Comparison of ENCODE assay signal across 8 mouse cellular contexts in the genomic region with DNA sequence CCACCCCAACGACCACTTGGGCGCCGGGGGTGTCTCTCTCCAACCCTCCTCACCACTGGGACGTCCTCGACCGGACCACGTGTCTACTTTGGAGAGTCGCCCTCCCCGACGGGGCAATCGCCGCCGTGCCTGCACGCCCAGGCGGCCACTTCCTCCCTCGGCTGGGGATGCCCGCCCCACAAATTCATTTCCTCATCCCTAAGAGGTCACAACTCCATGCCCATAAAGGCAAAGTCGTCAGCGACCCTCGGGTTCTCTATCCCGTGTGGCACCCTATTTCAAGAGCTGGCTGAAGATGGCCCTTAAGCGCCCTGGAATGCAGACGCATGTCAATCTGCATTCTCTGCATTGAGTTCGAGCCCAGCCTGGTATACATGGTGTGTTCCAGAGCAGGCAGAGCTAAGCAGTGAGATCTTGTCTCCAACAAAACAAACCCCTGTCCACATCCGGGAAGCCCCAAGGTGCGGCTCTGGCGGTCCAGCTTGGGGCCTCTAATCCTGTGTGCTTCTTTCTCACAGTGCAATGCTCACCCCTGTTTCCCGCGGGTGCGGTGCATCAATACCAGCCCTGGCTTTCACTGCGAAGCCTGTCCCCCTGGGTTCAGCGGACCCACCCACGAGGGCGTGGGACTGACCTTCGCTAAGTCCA. TPM values are rescaled to one million over a fixed set of nuclear protein-coding genes. Genes with fewer than 3 reads are reported as not detected.
DNase-seq lines count a peak whose midpoint lies in the region; ATAC-seq lines count a peak whose summit lies in the region.

No protein-coding gene starts in this region.

- no peaks in the 10 kb centered on the region for H3K9me3 ChIP-seq in heart, embryonic 12.5 days (replicated peaks)
- no peaks in the 10 kb centered on the region for H3K9me3 ChIP-seq in limb, embryonic 11.5 days (ENCODE audit: control insufficient read depth, low read length)

- H3K4me3 ChIP-seq in heart, embryonic 12.5 days, result peak overlapping the region; percentile 39; the same call in 1 of the 2 replicates
- H3K4me3 ChIP-seq in brown adipose tissue, adult 24 weeks (ENCODE audit: insufficient read depth, low read depth, low read length), result peak overlapping the region; percentile 44
- H3K4me3 ChIP-seq in limb, embryonic 11.5 days (ENCODE audit: low read depth, low read length), result peak overlapping the region; percentile 31; the same call in 1 of the 2 replicates

- H3K4me2 ChIP-seq in heart, embryonic 12.5 days, result peak overlapping the region; percentile 64
- H3K4me2 ChIP-seq in limb, embryonic 11.5 days (ENCODE audit: low read depth, severe bottlenecking), result peak overlapping the region; percentile 52; the same call in 1 of the 2 replicates

- H3K4me1 ChIP-seq in heart, embryonic 12.5 days (replicated peaks), result peaks cover 51% of the 10 kb centered on the region
- H3K4me1 ChIP-seq in brown adipose tissue, adult 24 weeks (ENCODE audit: control insufficient read depth, insufficient read depth, insufficient read length, low read length), result peaks cover 4% of the 10 kb centered on the region; the same call in 1 of the 2 replicates
- H3K4me1 ChIP-seq in limb, embryonic 11.5 days (ENCODE audit: control insufficient read depth, insufficient read depth, low read length), result peaks cover 30% of the 10 kb centered on the region

- no peak for DNase-seq in heart, postnatal 25 days (ENCODE audit: low spot score)
- peak; percentile 39 for DNase-seq in limb, embryonic 11.5 days (ENCODE audit: low spot score)
- peak; percentile 41 to 45 for DNase-seq in natural killer cell, adult 2 months (ENCODE audit: low spot score in 2 of 2)
- DNase-seq in layer of hippocampus, adult 18-20 months (ENCODE audit: low spot score in 2 of 2), result no peak
- no peak for DNase-seq in kidney, postnatal 36 days
- no peak for DNase-seq in c-Kit-positive CD71-positive TER-119-positive erythroid progenitor cells, embryonic 14.5 days (ENCODE audit: low spot score)

- intact Hi-C loops in heart, postnatal 25 days (cut with DNase I), result no loop called here

- no peak for ATAC-seq in heart, embryonic 12.5 days (ENCODE audit: insufficient number of reproducible peaks, low FRiP score)
- no peak for ATAC-seq in limb, embryonic 11.5 days (ENCODE audit: insufficient number of reproducible peaks, low FRiP score, low TSS enrichment, low read depth)

- no peaks in the 10 kb centered on the region for H3K36me3 ChIP-seq in heart, embryonic 12.5 days
- no peaks in the 10 kb centered on the region for H3K36me3 ChIP-seq in limb, embryonic 11.5 days (ENCODE audit: control insufficient read depth, insufficient read depth, low read length)

- peaks cover 87% of the 10 kb centered on the region for H3K27me3 ChIP-seq in heart, embryonic 12.5 days (replicated peaks)
- peaks cover 66% of the 10 kb centered on the region for H3K27me3 ChIP-seq in limb, embryonic 11.5 days (ENCODE audit: control insufficient read depth, insufficient read depth, low read length)

- no peak overlapping the region for H3K27ac ChIP-seq in heart, embryonic 12.5 days (ENCODE audit: poor library complexity, severe bottlenecking)
- no peak overlapping the region for H3K27ac ChIP-seq in brown adipose tissue, adult 24 weeks (replicated peaks; ENCODE audit: low read depth, low read length)
- H3K27ac ChIP-seq in limb, embryonic 11.5 days (replicated peaks; ENCODE audit: low read depth, low read length), result no peak overlapping the region

- H3K9ac ChIP-seq in heart, embryonic 12.5 days, result no peak overlapping the region
- H3K9ac ChIP-seq in limb, embryonic 11.5 days (ENCODE audit: low read length), result no peak overlapping the region; the same call in 1 of the 2 replicates

- 7% methylated on average over 35 of the region's 35 CpGs for WGBS in heart, embryonic 12.5 days
- WGBS in limb, embryonic 11.5 days, result 7% methylated on average over 35 of the region's 35 CpGs

RNA-seq across cellular contexts. Expression of a gene that starts 2.0 kb away (rescaled TPM):
- 2.7 and 3.6 TPM in 2 replicates for polyA plus RNA-seq in heart, embryonic 12.5 days (2016; fragmentation: Nextera tagmentation; extraction: Ambion mirVana)
- total RNA-seq in heart, postnatal 25 days (2021), result 1 to 10 TPM; 6.1 to 7.0 TPM
- polyA plus RNA-seq in brown adipose tissue, adult 24 weeks (2012; ENCODE audit: insufficient read depth, insufficient read length, missing spikeins), result not detected in 2 replicates
- 0.43 and 0.50 TPM in 2 replicates for polyA plus RNA-seq in limb, embryonic 11.5 days (2014; fragmentation: Nextera tagmentation; extraction: Ambion mirVana)
- total RNA-seq in layer of hippocampus, adult 18-20 months (2021), result under 1 TPM; 0.13 to 0.42 TPM

RNA-seq across cellular contexts. Expression of a gene that starts 22.3 kb away (rescaled TPM):
- 24.5 and 25.5 TPM in 2 replicates for polyA plus RNA-seq in heart, embryonic 12.5 days (2016; fragmentation: Nextera tagmentation; extraction: Ambion mirVana)
- total RNA-seq in heart, postnatal 25 days (2021), result 10 to 100 TPM; 43.2 to 46.3 TPM
- polyA plus RNA-seq in brown adipose tissue, adult 24 weeks (2012; ENCODE audit: insufficient read depth, insufficient read length, missing spikeins), result 11.7 and 20.8 TPM in 2 replicates
- 23.2 and 25.1 TPM in 2 replicates for polyA plus RNA-seq in limb, embryonic 11.5 days (2014; fragmentation: Nextera tagmentation; extraction: Ambion mirVana)
- 10 to 100 TPM; 74.5 to 75.6 TPM for total RNA-seq in layer of hippocampus, adult 18-20 months (2021)

RNA-seq across cellular contexts. Expression of a gene that starts 45.7 kb away (rescaled TPM):
- 2.1 TPM in 2 replicates for polyA plus RNA-seq in heart, embryonic 12.5 days (2016; fragmentation: Nextera tagmentation; extraction: Ambion mirVana)
- total RNA-seq in heart, postnatal 25 days (2021), result under 1 TPM in 1 of 2 experiments, not detected in 1; 0.21 TPM
- polyA plus RNA-seq in brown adipose tissue, adult 24 weeks (2012; ENCODE audit: insufficient read depth, insufficient read length, missing spikeins), result not detected in 2 replicates
- polyA plus RNA-seq in limb, embryonic 11.5 days (2014; fragmentation: Nextera tagmentation; extraction: Ambion mirVana), result 2.9 and 4.2 TPM in 2 replicates
- total RNA-seq in layer of hippocampus, adult 18-20 months (2021), result 10 to 100 TPM; 15.1 to 18.2 TPM

RNA-seq across cellular contexts. Expression of a gene that starts 59.8 kb away (rescaled TPM):
- polyA plus RNA-seq in heart, embryonic 12.5 days (2016; fragmentation: Nextera tagmentation; extraction: Ambion mirVana), result 2.1 and 2.5 TPM in 2 replicates
- total RNA-seq in heart, postnatal 25 days (2021), result under 1 TPM; 0.31 to 0.39 TPM
- polyA plus RNA-seq in brown adipose tissue, adult 24 weeks (2012; ENCODE audit: insufficient read depth, insufficient read length, missing spikeins), result not detected in 2 replicates
- polyA plus RNA-seq in limb, embryonic 11.5 days (2014; fragmentation: Nextera tagmentation; extraction: Ambion mirVana), result 4.7 and 6.0 TPM in 2 replicates
- 100 to 1,000 TPM; 112 to 116 TPM for total RNA-seq in layer of hippocampus, adult 18-20 months (2021)

Comparison
In these comparisons a context has a peak if more than half of its experiments do, and no peak if none do; other contexts are left out.
1. DNase-seq: peak in limb, embryonic 11.5 days (single experiment) and natural killer cell, adult 2 months (2 of 2); none in heart, postnatal 25 days (single experiment), layer of hippocampus, adult 18-20 months (0 of 2), kidney, postnatal 36 days (0 of 2) and c-Kit-positive CD71-positive TER-119-positive erythroid progenitor cells, embryonic 14.5 days (single experiment).
2. Peak in every context shown above with its lines, with median percentiles within 50 percentile points of each other: H3K4me3 ChIP-seq.